Mouse (Mus musculus): ENCODE measurements around the gene Fxyd7.

GRCm38 (mm10) chr7:31085171-31085570, 33.9 kb upstream of the Fxyd7 start:
- TF ChIP-seq GATA1 (IDR thresholded peaks at IDR 0.05; ENCODE audit: borderline replicate concordance, low read length), result no peak
- no peak for TF ChIP-seq FLI1 (IDR thresholded peaks at IDR 0.05; ENCODE audit: low read length)
